Mouse (Mus musculus) thymus, postnatal 36 days (tissue): ENCODE results near the gene Smg6.

Source experiments
- DNase-seq, 2 experiments: peaks; one replicate each; pipeline ENCODE4 v3.0.0; 2022; ENCODE audit warnings: mixed read lengths in 2 of 2

Smg6 gene

DNA sequence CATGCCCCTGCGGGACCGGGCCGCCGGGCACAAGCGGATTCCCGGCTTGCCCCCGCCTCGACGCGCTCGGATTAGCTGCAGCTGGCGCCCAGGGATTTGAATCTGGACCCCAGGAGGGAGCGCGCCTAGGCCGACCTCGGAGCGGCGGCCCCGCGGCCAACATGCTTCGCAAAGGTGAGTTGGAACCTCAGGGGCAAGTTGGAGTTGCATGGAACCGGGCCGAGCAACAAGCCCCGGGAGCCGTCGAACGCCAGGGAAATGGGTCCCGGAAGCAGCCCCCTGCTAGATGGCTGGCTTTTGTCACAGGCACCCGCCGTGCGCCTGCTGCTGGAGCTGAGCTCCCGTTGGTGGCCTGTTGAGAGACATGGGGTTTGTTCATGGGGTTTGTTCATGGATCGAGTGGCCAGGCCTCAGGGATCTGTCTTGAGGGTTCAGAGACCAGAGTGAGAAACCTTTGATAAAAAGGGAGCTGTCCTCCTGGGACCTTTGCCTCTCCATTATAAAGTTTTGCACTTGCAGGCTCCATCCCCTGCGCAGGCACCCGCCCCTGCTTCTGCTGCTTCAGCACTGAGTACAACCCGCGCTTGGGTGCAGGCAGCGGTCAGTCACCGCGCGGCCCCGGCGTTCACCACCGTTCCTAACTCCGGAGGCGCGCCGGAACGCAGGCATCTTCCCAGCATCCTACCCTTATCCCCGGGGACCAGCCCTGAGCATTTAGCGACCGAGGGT lies 268.7 kb downstream of the Smg6 start:
- DNase-seq, result peak; percentile 47 to 61

DNA sequence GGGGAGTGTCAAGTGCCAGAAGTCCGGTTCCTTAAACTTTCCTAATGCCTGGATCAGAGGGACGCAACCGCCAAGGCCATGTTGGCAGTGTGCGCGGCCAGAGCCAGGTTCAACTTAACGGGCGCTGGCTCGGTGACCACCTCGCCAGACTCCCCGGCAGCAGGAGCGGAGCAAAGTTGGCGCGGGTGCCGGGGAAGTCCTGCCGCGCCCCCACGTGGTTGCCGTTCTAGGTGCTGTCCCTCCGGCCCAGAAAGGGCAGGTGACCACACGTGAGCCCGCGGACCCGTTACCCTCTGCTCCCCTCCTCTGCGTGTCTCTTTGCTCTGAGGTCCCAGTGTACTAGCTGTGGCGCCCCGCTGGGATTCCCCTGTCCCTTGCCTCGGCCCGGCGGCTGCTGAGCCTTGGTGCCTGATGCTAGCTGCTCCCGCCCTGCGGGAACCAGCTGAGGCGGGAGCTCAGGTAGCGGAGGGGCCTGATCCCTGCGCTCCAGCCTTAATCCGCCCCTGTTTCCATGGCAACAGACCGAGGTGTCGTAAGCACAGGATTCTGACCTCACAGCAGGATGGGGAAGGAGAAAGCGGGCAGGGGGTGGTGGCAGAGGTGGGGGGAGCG lies 269.3 kb downstream of the Smg6 start:
- DNase-seq, result peak; percentile 59 to 63

DNA sequence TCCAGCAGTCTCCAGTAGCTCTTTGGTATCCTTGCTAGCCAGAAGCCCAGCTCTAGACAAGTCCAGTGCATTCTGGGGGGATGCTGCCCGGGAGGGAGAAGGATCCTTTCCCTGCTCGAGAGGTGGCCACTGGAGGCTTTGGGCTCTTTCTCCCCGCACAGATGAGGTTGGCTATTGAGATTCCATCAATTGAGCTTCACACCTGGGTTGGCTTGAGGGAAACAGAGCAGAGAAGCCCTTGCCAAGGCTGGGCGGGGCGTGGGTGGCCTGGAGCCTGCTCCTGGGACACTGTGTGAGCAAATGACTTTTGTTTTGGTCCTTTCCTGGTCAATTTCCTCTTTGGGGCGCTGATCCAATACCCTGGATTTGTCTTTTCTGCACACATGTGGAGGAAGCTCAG lies 270.5 kb downstream of the Smg6 start:
- no peak for DNase-seq

- DNase-seq, result no peak
These were observed 272.3 kb downstream of the Smg6 start for GRCm38 (mm10) chr11:75197956-75198355.

GRCm38 (mm10) chr11:75198792-75199191 lies 273.2 kb downstream of the Smg6 start:
- no peak for DNase-seq

DNA sequence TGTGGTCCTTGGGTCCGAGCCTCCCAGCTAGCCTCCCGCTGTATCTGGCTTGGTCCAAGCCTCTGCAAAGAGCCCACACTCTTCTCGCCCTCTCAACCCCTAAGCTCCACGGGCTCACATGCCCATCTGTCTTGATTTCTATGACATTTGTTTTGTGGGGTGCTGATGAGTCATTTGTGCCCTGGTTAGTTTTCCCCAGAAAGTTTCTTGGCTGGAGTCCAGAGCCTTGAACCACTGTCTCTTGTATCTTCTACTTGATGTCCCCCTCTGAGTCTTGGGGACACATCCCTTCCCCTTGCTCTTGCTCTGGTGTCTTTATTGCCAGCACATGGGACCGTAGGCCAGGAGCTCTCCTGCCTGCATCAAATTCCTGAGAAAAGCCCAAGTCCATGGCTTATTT lies 274.3 kb downstream of the Smg6 start:
- no peak for DNase-seq

DNA sequence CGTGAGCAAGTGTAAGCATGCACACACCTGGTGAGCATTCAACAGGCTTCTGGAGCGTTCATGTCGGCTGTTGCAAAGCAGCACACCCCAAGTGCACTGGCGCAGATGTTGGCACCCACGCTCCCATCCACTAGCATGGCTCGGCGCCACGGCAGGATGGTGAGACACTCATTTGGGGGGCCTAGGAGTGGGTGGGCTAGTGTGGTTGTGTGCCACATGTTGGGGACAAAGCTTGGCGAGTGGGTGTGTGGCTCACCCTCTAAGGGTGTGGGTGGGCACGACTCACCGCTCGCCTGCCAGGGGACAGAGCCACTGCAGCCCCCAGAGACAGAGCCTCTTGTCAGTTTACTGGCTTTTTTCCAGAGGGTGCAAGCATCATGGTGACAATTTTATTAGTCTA lies 275.3 kb downstream of the Smg6 start:
- no peak for DNase-seq

GRCm38 (mm10) chr11:75201721-75202120 lies 276.1 kb downstream of the Smg6 start:
- no peak for DNase-seq

GRCm38 (mm10) chr11:75203926-75204325 lies 278.3 kb downstream of the Smg6 start:
- DNase-seq, result no peak

- DNase-seq, result peak in 1 of 2 experiments; percentile 20
These were observed 278.8 kb downstream of the Smg6 start for GRCm38 (mm10) chr11:75204472-75204871.

- no peak for DNase-seq
These were observed 280.7 kb downstream of the Smg6 start for GRCm38 (mm10) chr11:75206347-75206746.

GRCm38 (mm10) chr11:75209363-75209762 lies 283.7 kb downstream of the Smg6 start:
- no peak for DNase-seq

GRCm38 (mm10) chr11:75210093-75210492 lies 284.5 kb downstream of the Smg6 start:
- DNase-seq, result no peak

DNA sequence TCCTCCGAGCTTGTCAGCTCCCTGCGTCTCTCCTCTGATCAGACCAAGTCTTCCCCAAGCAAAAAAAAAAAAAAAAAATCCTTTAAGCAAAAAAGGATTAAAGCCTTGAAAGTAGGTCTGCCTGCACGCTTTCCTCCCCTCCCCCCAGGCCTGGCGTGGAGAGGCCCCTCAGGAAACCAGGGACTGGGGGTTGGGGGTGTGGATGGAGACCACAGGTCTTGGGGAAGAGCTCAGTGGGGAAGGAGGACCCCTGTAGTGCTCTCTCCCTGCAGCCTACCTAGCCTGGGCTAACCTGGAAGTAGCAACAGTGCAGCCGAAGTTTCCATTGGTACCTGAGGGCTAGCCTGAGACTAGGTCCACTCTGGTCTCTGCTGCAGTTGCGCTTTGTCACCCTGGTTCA lies 285.1 kb downstream of the Smg6 start:
- no peak for DNase-seq

DNA sequence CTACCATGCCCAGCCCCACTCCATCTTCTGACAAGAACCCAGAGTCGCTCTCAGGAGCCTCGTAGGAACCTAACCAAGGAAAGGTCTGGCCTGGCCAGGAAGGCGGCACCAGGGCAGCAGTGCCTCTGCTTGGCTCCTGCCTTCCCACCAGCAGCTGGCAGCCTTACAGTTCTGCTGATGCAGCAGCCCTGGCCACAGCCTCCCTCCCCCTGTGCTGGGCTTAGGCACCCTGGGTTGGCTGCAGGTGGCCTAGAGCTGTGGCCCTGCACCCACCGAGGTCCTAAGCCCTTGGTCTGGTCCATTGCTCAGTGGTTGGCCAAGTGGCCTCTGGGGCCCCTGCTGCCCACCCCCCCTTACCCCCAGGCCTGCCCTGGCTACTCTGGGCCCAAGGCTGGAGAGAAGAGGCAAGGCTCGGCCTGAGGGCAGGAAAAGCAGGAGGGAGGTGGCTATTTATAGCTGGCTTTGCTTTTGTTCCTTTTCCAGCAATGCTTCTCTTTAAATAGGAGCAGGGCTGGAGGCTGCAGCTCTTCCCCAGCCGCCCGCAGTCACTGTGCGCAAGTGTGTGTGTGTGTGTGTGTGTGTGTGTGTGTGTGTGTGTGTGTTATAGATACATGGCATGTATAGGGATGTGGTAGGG lies 286.5 kb downstream of the Smg6 start:
- no peak for DNase-seq

DNA sequence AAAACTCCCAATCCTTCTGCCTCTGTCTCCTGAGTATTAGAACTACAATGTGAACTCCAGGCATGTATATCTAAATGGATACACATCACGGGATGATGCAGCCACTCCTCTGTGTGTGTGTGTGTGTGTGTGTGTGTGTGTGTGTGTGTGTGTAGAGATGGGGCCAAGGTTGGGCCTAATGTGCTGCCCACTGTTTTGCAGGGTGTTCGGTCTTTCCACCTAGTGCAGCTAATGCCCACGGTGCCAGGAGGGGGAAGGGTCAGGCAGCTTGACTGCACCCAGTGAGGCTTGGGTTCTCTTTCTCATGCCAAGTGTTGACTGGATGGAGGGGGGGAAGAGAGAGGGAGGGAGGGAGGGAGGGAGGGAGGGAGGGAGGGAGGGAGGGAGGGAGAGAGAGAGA lies 287.3 kb downstream of the Smg6 start:
- DNase-seq, result no peak

DNA sequence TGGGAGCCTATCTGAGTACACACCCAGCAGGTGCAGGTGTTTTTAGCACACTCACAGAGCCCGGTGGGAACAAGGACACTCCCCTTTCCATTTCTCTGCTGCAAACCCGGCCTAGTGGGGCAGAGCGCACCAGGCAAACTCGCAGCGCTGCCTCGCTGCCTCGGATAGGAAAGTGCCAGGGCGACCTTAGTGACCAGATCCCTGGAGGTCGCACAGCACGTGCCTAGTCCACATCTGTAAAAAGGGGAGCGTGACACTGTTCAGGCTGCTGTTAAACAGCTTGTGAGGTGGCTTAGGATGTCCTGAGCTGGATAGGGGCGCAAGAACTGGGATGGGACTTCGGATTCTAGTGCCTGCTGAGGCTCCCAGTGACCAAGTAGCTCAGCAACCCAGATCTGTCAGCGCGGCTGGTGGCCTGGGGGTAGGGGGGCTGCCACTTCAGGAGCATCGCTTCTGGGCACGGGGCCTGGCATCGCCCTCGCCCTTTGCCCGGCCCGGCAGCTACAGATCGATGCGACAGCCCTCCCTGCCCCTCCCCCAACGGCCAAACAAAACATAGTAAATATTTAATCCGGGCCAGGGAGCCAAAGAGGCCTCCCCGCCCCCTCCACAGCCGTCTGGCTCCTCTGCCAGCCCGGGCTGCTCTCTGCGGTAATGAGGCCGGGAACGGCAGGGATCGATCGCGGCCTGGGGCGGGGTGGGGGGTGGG lies 287.9 kb downstream of the Smg6 start:
- DNase-seq, result peak in 1 of 2 experiments; percentile 45
